Mouse (Mus musculus) liver, embryonic 14.5 days (tissue): ENCODE results near the gene Def6.

Experiments used
- CTCF ChIP-seq: IDR thresholded peaks from 2 replicates; pipeline ENCODE4 v1.5.1; 2016; ENCODE audit warnings: antibody characterized with exemption, low read depth, control low read depth
- EP300 ChIP-seq: IDR thresholded peaks from 2 replicates; pipeline ENCODE4 v1.6.1; 2016; ENCODE audit warnings: antibody characterized with exemption, low read depth

- no peak for TF ChIP-seq CTCF
- TF ChIP-seq EP300, result no peak
These were observed 14.8 kb upstream of the Def6 start for GRCm38 (mm10) chr17:28192754-28193153.
